Mouse (Mus musculus): Measurements from ENCODE around the gene Poc1b.
"Not testable (repeated sequence)": the region's sequence is repeated elsewhere in the genome, so short reads cannot be mapped to it uniquely, and the experiment has no call there.

The Poc1b gene

DNA sequence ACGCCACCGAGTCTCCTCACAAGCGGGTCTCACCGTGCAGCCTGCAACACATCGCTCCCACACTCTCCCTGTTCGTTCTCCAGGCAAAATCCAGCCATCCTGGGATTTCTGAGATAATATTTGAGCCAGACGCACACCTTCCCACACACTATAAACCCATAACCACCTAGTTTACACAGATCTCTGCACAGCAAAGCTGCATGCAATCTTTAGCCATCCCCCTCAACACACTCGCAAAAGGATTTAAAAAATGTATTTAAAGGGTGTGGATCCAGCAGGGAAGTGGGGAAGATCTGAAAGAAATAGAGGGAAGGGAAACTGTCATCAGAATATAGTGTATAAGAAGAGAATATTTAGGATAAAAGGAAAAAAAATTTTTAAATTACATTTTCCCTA lies 9.4 kb downstream of the Poc1b start:
- DNase-seq, result no peak

DNA sequence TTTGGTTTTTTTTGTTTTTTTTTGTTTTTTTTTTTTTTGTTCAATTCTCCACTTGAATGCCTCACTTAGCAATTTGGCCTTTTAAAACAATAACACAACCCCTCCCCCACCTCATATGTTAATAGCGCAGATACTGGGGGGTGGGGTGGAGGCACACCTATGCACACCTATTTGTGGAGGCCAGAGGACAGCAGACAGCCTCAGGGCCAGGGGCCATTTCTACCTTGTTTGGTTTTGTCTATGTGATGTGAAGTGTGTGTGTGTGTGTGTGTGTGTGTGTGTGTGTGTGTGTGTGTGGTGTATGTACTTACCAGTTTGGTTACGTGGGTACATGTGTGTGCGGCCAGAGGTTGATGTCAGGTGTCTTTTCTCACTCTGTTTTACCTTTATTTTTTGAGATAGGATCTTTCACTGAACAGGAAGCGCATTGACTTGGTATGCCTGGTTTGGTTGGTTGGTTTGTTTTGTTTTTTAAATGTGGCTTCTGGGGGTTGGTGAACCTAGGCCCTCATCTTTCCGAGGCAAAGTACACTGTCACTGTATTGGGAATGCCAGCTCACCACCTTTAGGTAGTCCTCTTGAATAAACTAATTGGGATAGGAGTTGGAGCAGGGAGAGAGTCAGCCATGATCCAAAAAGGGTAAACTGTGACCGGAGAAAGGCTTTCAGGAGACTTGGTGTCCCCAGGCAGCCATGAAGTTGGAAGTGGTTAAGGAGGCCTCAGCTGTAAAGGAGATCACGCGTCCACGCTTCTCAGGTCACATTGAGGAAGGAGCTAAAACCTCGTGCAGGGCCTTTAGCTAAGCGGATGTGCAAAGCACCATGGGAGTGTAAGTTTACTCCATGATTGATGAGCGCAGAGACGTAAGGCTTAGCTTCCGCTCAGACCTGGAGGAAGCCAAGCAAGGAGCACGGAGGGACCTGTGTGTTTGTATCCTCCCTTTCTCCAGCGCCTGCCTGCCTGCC lies 10.1 kb downstream of the Poc1b start:
- no peak for DNase-seq

DNA sequence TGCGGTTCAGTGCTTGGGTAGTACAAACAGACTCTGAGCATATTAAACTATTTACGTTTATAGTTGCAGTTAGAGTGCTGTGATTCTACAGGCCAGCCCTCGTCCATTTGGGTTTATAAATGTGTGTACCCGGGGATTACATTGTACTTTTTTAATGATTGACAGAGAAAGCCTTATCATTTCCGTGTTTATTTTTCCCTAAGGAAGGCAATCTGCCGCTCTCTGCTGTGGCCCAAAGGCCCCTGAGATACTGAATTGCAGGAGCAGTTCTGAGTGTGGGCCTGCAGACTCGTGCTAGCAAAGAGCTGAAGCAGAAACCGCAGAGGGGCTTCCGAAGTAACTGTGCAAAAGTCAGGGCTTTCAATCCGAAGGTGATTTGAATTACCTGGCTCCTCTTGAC lies 11.0 kb downstream of the Poc1b start:
- DNase-seq, result no peak

GRCm38 (mm10) chr10:99118697-99119096 lies 11.9 kb downstream of the Poc1b start:
- DNase-seq, result no peak

DNA sequence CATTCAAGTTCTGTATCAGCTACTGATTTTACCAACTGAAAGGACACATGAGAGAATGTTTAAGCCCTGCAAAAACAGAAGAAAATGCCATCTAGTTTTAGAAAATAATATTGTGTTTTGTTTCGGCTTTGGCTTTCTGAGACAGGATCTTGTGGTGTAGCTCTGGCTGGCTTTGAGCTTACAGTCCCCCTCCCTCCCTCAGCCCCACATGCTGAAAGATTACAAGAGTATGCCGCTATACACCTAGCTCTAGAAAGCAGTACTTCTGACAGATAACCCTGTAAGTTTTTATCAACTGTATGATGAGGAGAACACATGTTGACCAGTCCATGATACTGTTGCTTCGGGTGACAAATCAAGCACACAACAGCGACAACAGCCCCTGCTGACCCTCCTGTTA lies 12.6 kb downstream of the Poc1b start:
- DNase-seq, result no peak

GRCm38 (mm10) chr10:99126225-99126624 lies 19.4 kb downstream of the Poc1b start, which contains the start of gene Phxr2:
Phxr2 (minus strand) TSS chr10:99126325.
- no peak for DNase-seq

DNA sequence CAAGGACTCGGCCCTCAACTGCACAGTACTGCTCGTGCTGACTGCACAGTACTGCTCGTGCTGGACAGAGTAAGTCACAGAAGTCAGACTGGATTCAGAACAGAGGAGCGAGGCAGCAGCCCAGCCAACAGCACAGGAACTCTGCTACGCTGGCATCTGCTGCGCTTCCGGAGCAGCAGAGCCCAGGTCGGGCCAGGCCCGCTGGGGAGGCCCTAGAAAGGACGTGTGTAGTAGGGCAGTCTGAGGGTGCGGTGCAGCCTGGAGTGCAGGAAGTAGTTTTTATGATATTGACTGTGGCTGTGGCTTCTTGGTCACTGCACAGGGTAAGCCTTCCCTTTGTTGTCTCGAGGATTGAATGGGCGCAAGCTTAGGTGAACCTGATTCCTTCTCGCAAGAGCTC lies 20.1 kb downstream of the Poc1b start:
- no peak for DNase-seq

- no peak for DNase-seq
Measured at GRCm38 (mm10) chr10:99127691-99128261, 20.9 kb downstream of the Poc1b start.

GRCm38 (mm10) chr10:99130611-99131010 lies 23.8 kb downstream of the Poc1b start:
- DNase-seq, result no peak

- no peak for DNase-seq
Measured at GRCm38 (mm10) chr10:99131298-99131697, 24.5 kb downstream of the Poc1b start.

DNA sequence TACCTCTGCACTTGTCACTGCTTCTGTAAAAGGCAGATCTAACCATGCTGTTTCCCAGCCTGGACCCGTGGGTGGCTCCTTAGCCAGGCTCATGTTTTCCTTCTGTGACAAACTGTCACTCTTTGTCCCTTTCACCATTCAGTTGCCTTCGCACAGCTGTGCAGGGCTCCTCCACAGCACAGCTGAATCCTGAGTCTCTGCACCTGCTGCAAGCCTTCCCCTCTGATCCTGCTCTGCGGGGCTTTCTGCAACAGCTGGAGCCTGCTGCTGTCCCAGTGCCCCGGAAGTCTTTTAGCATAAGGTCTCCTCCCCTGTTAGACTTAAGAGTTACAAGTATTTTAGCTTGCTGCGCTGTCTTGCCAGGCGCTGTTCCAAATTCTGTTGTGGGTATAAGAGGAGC lies 25.4 kb downstream of the Poc1b start:
- no peak for DNase-seq

DNA sequence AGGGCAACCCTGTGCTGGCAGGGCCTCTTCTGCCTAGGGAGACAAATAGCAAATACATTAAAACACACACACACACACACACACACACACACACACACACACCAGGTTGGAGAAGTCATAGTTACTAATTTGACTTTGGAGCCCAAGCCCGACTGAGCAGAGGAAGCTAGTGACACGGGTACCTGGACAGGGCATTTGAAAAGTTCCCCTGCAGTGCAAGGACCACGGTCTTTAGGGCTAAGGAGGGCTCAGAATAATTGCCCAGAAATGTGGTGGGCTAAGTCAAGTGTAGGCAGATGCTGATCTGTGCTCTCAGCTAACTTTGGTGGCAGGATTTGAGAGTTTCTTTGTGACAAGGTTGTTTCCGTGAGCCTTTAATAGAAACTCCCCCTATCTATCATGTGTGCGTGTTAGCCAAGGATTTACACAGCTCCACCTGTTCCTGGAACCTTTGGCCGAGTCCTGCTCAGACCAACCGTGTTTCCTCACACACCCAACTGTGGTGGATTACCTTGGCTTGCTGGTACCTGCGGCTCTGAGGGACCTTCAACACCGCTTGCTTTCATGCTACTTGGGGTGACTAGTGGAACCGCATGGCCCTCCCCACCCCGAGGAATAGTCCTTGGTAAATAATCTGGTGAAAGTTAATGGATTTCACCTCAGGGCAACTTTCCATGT lies 25.9 kb downstream of the Poc1b start:
- DNase-seq, result no peak

- no peak for DNase-seq
Measured at GRCm38 (mm10) chr10:99133321-99133875, 26.6 kb downstream of the Poc1b start.

DNA sequence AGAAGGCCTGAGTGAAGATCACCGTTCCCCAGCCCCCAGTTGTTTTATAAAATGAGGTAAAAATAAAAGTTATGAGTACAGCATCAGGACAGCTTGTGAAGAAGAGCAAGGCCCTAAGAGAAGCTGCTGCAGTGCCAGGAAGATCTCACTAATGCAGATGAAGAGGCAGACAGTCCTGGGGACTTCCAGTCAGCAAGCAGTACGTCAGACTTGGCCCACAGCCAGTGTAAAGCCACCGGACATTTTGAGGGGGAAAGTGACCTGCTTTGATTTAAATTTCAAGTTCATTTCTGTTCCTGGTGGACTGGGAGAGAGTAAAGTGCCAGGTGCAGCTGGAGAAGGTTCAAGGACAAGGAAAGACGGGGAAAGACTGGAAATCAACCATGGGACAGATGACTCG lies 29.5 kb downstream of the Poc1b start:
- no peak for DNase-seq

DNA sequence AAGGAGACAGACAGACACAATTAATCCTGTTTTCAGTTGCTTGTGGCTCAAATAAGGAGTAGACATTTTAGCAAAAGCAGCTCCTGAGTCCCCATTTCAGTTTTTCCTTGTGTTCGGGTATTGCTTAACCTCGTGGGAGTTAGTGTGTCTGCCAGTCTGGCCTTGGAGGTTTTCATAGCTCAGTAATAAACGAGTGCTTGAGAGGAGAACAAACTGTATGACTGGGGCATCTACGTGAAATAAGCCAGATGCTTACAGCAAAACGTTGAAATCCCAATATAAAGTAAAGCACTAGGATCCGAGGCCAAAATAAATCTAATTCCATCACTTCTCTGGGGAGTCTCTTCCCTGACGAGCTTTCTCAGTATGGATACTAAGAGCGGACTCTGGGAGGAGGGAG lies 38.8 kb downstream of the Poc1b start:
- no peak for DNase-seq

DNA sequence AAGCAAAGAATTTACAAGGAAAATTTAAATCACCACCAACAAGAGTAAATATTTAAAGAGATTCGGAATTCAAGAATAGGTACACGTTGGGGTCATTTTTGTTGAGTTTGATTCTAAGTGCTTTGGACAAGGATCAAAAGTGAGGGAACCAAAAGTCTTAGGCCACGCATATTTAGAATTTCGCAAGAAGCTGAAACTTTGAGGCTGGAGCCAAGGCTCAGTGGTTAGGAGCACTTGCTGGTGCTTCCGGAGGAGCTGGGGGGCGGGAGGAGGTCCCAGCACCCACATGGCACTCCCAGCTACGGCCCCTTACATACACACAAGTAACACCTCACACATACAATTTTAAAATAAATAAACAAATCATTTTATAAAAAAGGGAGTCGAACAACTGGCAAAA lies 39.8 kb downstream of the Poc1b start:
- no peak for DNase-seq

GRCm38 (mm10) chr10:99150016-99150415 lies 43.2 kb downstream of the Poc1b start:
- no peak for DNase-seq

DNA sequence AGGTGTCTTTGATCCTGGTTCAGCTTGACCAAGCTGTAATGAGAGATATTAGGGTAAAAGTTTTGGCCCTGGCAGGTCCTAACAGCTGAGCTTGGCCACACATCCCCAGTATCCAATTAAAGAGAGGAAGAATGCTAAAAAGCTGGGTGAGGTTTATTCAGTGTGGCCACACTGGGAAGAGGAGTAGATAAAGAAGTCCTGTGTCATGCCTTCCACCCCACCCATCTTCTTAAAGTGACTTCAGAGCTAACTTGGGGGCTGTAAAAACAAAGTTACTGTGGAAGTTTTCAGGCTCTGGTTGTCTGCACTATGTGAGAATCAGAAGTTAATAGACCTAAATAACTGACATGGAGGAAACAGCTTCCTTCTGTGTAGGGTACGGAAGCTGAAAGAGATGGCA lies 44.7 kb downstream of the Poc1b start:
- no peak for DNase-seq

- DNase-seq, result no peak
Measured at GRCm38 (mm10) chr10:99152063-99152462, 45.2 kb downstream of the Poc1b start.

- no peak for DNase-seq
Measured at GRCm38 (mm10) chr10:99154635-99155034, 47.8 kb downstream of the Poc1b start.

DNA sequence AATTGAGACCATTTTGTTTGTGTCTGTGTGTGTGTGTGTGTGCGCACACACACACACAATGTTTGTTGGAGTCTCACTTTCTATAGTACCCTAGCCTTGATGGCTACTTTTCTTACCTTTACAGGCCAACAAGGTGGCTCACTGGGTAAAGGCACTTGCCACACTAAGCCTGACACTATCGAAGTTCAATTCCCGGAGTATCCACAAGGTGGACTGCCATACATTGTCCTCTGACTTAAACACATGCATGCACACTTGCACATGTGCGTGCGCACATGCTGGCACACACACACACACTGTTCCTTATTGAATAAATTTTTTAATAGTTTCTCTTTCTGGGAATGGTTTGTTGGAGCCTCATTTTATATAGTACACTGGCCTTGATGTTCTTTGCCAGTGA lies 50.0 kb downstream of the Poc1b start:
- DNase-seq, result no peak

- DNase-seq, result not testable (repeated sequence)
Measured at GRCm38 (mm10) chr10:99157697-99158096, 50.9 kb downstream of the Poc1b start.

GRCm38 (mm10) chr10:99161987-99162582 lies 55.2 kb downstream of the Poc1b start:
- peak; percentile 25 for DNase-seq
